Mouse (Mus musculus) embryonic facial prominence, embryonic 15.5 days (tissue): ENCODE results near the gene Hist1h1a. TPM values are rescaled to one million over a fixed set of nuclear protein-coding genes. Genes with fewer than 3 reads are reported as not detected.
A peak's percentile ranks its signal among the peaks of the same experiment; 100 is the strongest.

Source experiments
- ATAC-seq: fragments of 200-750 bp; cut with Nextera tagmentation; 2 replicates; pipeline ENCODE4 v1.8.0; 2017; ENCODE audit warnings: low read depth, moderate TSS enrichment; ENCODE audit not compliant: insufficient number of reproducible peaks, low FRiP score, low TSS enrichment
- H3K27ac ChIP-seq: fragments of 300-500 bp; sonication (generic); replicated peaks from 2 replicates; pipeline ENCODE4 v1.5.1; 2015; ENCODE audit warnings: mild to moderate bottlenecking, inconsistent platforms
- H3K27me3 ChIP-seq: fragments of 300-500 bp; sonication (generic); 2 replicates; pipeline ENCODE4 v1.6.1; 2015; ENCODE audit warnings: inconsistent platforms
- H3K36me3 ChIP-seq: fragments of 300-500 bp; sonication (generic); 2 replicates; pipeline ENCODE4 v1.6.1; 2015; ENCODE audit warnings: mild to moderate bottlenecking, inconsistent platforms
- H3K4me1 ChIP-seq: fragments of 300-500 bp; sonication (generic); 2 replicates; pipeline ENCODE4 v1.6.1; 2015; ENCODE audit warnings: inconsistent platforms
- H3K4me2 ChIP-seq: fragments of 300-500 bp; sonication (generic); replicated peaks from 2 replicates; pipeline ENCODE4 v1.6.1; 2015; ENCODE audit warnings: mild to moderate bottlenecking, inconsistent platforms
- H3K4me3 ChIP-seq: fragments of 300-500 bp; sonication (generic); replicated peaks from 2 replicates; pipeline ENCODE4 v1.5.1; 2015; ENCODE audit warnings: mild to moderate bottlenecking, inconsistent platforms
- H3K9ac ChIP-seq: fragments of 300-500 bp; sonication (generic); 2 replicates; pipeline ENCODE4 v1.6.1; 2015; ENCODE audit warnings: inconsistent platforms
- H3K9me3 ChIP-seq: fragments of 300-500 bp; sonication (generic); replicated peaks from 2 replicates; pipeline ENCODE4 v1.6.1; 2016; ENCODE audit warnings: inconsistent platforms
- WGBS: fragments of 180-500 bp; shearing (Covaris S2); methylation state at CpG from one replicate; pipeline ENCODE4 v1.1.7; 2015; 5-methylcytosine and 5-hydroxymethylcytosine counted together
- polyA plus RNA-seq: library from polyadenylated mRNA; unstranded; fragments of >200 nt; fragmentation: Nextera tagmentation; extraction: Ambion mirVana; gene quantifications from 2 replicates; pipeline ENCODE4 v1.2.1, GENCODE M21; 2015

The Hist1h1a gene
- polyA plus RNA-seq, 1 experiment from 2014 or later: 1.8 TPM

DNA sequence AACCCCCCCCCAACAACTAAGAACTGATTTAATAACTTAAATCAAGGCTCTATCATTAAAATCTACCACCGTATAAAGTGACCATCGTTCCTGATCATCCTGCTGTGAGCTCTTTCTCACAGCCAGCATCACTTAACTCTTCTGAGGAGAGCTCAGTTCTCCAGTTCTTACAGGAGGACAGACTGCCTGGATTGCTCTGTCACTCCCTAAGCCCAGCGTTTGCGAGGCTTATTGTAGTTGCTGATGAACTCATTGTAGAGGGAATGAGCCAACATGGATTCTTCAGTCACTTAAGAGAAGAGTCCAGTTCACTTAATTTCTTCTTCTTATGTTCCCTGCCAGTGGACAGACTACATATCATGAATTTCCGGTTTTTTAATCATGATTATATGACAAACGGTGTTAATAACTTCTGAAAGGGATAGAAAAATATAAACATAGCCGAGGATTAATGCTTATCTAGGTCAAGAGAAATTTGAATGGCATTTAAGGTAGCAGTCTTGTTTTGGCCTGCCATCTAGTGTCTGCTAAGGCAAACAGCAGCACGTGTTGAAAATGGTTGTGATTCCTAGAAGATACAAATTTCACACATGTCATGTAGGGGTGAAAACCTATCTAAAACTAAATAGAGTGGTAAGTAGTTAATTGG is 31.2 kb upstream of the Hist1h1a start:
- Histone ChIP-seq H3K27ac (no peak overlapping the region), H3K9me3 (no peaks in the 10 kb centered on the region), H3K4me2 (no peak overlapping the region), H3K9ac (no peak overlapping the region), H3K27me3 (no peaks in the 10 kb centered on the region), H3K4me1 (no peaks in the 10 kb centered on the region), H3K36me3 (no peaks in the 10 kb centered on the region), H3K4me3 (no peak overlapping the region)
- WGBS: 22% methylated on average over 8 of the region's 8 CpGs
- ATAC-seq: no peak

DNA sequence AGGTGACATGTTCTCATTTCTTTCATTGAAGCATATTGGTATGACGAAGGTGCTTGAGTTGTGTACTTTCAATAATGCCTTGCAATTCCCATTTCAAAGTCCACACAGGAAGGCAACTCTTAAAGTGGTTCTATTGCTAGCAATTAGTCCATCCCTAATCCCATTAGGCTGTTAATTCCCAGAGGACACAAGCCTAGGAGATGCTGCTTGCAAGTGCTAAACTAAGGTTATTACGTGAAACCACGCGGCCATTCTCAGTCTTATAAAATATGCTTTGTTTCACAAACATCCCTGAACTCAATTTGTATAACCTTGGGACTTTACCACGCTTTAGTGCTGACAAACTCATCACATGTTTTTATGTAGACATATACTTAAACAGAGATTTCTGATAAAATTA is 26.4 kb upstream of the Hist1h1a start:
- H3K9ac ChIP-seq: no peak overlapping the region
- no peak overlapping the region for H3K4me3 ChIP-seq
- H3K27ac ChIP-seq: no peak overlapping the region
- ATAC-seq: no peak
- WGBS: 84% methylated on average over 5 of the region's 5 CpGs
- peaks cover 13% of the 10 kb centered on the region; the same call in 1 of the 2 replicates for H3K4me1 ChIP-seq
- H3K9me3 ChIP-seq: no peaks in the 10 kb centered on the region
- no peak overlapping the region for H3K4me2 ChIP-seq
- H3K27me3 ChIP-seq: no peaks in the 10 kb centered on the region
- no peaks in the 10 kb centered on the region for H3K36me3 ChIP-seq

DNA sequence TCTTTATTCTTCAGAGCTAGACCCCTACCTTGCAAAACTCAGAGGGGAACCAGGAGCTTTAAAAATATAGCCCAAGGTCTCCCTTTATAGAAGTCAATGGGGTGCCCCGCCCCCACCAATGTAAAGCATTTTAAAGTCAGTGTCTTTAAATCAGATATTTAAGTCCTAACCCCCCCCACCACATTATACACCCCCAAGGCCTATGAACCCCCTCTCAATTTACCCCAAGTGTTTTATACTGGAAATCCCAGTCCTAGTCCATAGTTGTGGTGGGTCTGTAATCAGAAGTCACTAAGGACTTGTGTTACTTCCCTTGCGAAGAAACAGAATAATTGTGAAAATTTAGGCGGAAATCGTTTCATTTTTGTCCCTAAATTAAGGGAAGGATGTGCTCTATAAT is 25.4 kb upstream of the Hist1h1a start:
- 20% methylated on average over 4 of the region's 4 CpGs for WGBS
- no peaks in the 10 kb centered on the region for H3K36me3 ChIP-seq
- H3K9me3 ChIP-seq: no peaks in the 10 kb centered on the region
- peak overlapping the region; percentile 98 for H3K27ac ChIP-seq
- H3K4me1 ChIP-seq: peaks cover 13% of the 10 kb centered on the region; the same call in 1 of the 2 replicates
- no peak overlapping the region for H3K9ac ChIP-seq
- no peaks in the 10 kb centered on the region for H3K27me3 ChIP-seq
- H3K4me2 ChIP-seq: peak overlapping the region; percentile 96
- H3K4me3 ChIP-seq: peak overlapping the region; percentile 61
- no peak for ATAC-seq

DNA sequence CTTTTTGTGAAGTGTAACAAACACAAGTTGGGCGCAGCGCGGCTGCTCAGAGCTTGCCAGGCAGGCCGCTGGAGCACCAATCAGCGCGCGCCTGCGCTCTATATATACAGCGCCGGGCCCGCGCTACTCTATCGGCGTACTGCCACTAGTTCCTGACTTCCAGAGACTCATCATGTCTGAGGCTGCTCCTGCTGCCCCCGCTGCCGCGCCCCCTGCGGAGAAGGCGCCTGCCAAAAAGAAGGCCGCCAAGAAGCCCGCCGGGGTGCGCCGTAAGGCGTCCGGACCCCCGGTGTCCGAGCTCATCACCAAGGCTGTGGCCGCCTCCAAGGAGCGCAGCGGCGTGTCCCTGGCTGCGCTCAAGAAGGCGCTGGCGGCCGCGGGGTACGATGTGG is 24.8 kb upstream of the Hist1h1a start, which contains the start of gene Hist1h1c:
Gene Hist1h1c (plus strand): TSS at position 132 of the 392 bp plus-strand sequence.
- ATAC-seq: peak; percentile 94
- peak within 1 kb of the TSS; percentile 98 for H3K27ac ChIP-seq
- H3K4me2 ChIP-seq: peak within 1 kb of the TSS; percentile 96
- peak within 1 kb of the TSS; percentile 56 for H3K9ac ChIP-seq
- H3K27me3 ChIP-seq: no peaks in the 10 kb centered on the region
- 0% methylated on average over 38 of the region's 38 CpGs for WGBS
- peaks cover 13% of the 10 kb centered on the region; the same call in 1 of the 2 replicates for H3K4me1 ChIP-seq
- no peaks in the 10 kb centered on the region for H3K36me3 ChIP-seq
- H3K9me3 ChIP-seq: no peaks in the 10 kb centered on the region
- H3K4me3 ChIP-seq: peak within 1 kb of the TSS; percentile 61

DNA sequence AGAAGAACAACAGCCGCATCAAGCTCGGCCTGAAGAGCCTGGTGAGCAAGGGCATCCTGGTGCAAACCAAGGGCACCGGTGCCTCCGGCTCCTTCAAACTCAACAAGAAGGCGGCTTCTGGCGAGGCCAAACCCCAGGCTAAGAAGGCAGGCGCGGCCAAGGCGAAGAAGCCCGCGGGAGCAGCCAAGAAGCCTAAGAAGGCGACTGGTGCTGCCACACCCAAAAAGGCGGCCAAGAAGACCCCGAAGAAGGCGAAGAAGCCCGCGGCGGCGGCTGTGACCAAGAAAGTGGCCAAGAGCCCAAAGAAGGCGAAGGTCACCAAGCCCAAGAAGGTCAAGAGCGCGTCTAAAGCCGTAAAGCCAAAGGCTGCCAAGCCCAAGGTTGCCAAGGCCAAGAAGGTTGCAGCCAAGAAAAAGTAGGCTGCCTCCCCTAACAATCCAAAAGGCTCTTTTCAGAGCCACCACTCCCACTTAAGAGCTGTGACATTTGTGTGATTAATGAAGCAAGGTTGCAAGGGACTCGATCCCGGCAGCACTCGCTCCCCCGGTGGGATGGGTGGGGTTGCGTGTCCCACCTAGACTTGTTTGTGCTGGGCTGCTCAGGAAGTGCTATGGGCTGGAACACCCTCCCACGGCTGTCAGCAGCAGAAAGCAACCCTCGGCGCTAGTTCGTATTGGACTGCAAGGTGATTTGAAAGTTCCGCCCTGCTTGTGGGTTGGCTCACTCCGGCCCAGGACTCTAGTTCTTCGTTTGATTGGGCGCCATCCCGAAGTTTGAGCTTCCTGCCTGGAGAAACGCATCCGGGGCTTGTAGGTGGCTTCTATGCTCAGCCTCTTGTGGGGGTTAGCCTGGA is 24.2 kb upstream of the Hist1h1a start:
- H3K4me1 ChIP-seq: peaks cover 13% of the 10 kb centered on the region; the same call in 1 of the 2 replicates
- H3K27me3 ChIP-seq: no peaks in the 10 kb centered on the region
- H3K9me3 ChIP-seq: no peaks in the 10 kb centered on the region
- 0% methylated on average over 39 of the region's 39 CpGs for WGBS
- H3K27ac ChIP-seq: peak overlapping the region; percentile 98
- ATAC-seq: peak; percentile 90
- H3K9ac ChIP-seq: peak overlapping the region; percentile 56
- H3K36me3 ChIP-seq: no peaks in the 10 kb centered on the region
- H3K4me2 ChIP-seq: peak overlapping the region; percentile 96
- H3K4me3 ChIP-seq: peak overlapping the region; percentile 61

DNA sequence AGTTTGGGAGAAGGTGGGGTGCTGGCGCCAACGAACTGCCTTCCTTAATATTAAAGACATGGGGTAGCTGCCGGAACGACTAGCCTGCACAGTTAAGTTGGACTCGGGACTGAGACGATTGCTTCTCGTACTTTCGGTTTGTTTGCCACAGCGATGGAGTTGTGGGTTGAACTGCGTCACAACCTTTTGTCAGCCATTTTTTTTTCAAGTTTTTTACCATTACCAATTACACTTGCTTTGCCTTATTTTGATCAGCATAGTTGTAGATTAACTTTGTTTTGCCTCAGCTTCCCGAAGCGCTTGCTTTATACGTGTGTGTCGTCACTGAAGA is 23.6 kb upstream of the Hist1h1a start:
- peak overlapping the region; percentile 56 for H3K9ac ChIP-seq
- H3K27ac ChIP-seq: peak overlapping the region; percentile 98
- H3K4me2 ChIP-seq: peak overlapping the region; percentile 96
- H3K4me3 ChIP-seq: peak overlapping the region; percentile 61
- no peak; the same call in 1 of the 2 replicates for ATAC-seq
- no peaks in the 10 kb centered on the region for H3K9me3 ChIP-seq
- H3K36me3 ChIP-seq: no peaks in the 10 kb centered on the region
- under 1% methylated on average over 14 of the region's 14 CpGs for WGBS
- no peaks in the 10 kb centered on the region for H3K27me3 ChIP-seq
- peaks cover 13% of the 10 kb centered on the region; the same call in 1 of the 2 replicates for H3K4me1 ChIP-seq

GRCm38 (mm10) chr13:23740256-23740840 is 23.1 kb upstream of the Hist1h1a start:
- H3K27ac ChIP-seq: peak overlapping the region; percentile 98
- H3K9me3 ChIP-seq: no peaks in the 10 kb centered on the region
- peak overlapping the region; percentile 61 for H3K4me3 ChIP-seq
- 19% methylated on average over 13 of the region's 13 CpGs for WGBS
- H3K27me3 ChIP-seq: no peaks in the 10 kb centered on the region
- ATAC-seq: no peak
- H3K36me3 ChIP-seq: no peaks in the 10 kb centered on the region
- H3K9ac ChIP-seq: peak overlapping the region; percentile 56
- peaks cover 13% of the 10 kb centered on the region; the same call in 1 of the 2 replicates for H3K4me1 ChIP-seq
- peak overlapping the region; percentile 96 for H3K4me2 ChIP-seq

DNA sequence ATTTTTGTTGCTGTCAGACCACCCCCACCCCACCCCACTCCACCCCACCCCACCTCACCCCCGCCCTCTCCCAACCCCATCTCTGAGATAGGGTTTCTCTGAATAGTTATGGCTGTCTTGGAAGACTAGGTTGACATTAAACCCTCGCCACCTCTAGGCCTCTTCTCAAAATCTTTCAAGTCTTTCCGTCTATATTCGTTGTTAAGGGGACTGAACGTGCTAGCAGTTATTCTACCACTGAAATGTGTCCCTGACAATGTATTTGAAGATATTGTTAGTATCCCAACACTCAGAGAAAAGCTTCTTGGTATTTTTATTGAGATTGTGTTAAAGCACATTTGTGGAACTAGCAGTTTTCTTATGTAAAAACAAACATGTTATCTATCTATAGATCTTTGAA is 22.6 kb upstream of the Hist1h1a start:
- peaks cover 13% of the 10 kb centered on the region; the same call in 1 of the 2 replicates for H3K4me1 ChIP-seq
- H3K36me3 ChIP-seq: no peaks in the 10 kb centered on the region
- no peaks in the 10 kb centered on the region for H3K9me3 ChIP-seq
- ATAC-seq: no peak
- no peak overlapping the region for H3K27ac ChIP-seq
- no peak overlapping the region for H3K4me3 ChIP-seq
- H3K27me3 ChIP-seq: no peaks in the 10 kb centered on the region
- peak overlapping the region; percentile 96 for H3K4me2 ChIP-seq
- H3K9ac ChIP-seq: no peak overlapping the region
- 57% methylated on average over 5 of the region's 5 CpGs for WGBS

DNA sequence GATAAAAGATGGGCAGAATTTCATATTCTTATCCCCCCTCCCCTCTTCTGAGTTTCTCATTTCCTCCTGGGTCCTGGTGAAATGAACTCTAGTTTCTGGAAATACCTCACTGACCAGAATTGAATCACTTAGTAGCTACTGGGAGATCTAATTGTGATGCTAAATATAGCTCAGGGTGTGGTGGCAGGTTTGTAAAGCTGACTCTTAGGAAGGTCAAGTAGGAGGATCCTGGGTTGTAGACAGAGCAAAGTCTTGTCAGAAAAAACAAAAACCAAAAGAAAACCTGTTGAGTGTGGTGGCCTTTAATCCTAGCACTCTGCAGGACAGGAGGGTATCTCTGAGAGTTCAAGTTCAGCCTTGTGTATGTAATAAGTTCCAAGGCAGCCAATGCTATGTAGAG is 21.5 kb upstream of the Hist1h1a start:
- Histone ChIP-seq H3K27me3 (no peaks in the 10 kb centered on the region), H3K4me1 (peaks cover 14% of the 10 kb centered on the region; the same call in 1 of the 2 replicates), H3K36me3 (no peaks in the 10 kb centered on the region), H3K9me3 (no peaks in the 10 kb centered on the region), H3K4me3 (no peak overlapping the region), H3K9ac (no peak overlapping the region), H3K27ac (no peak overlapping the region), H3K4me2 (no peak overlapping the region)
- ATAC-seq: no peak

DNA sequence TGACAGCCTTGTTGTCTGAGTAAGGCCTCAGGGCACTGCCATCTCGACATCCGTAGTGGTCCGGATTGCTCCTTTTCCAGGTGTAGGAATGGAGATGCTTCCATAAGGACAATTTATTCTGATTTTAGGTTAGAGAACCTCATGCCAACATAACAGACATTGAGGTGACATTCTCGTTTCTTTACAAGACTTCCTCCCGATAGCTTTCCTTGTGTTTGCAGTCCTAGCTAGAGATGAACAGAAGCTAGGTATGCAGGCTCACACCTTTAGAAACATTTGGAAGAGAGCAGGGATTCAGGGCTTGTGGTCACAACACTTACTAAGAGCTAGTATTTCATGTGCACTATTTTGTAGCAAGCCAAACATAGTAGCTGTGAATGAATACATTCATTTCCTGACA is 20.3 kb upstream of the Hist1h1a start:
- no peak overlapping the region for H3K4me3 ChIP-seq
- H3K27ac ChIP-seq: no peak overlapping the region; the same call in 1 of the 2 replicates
- H3K4me1 ChIP-seq: peaks cover 22% of the 10 kb centered on the region
- no peaks in the 10 kb centered on the region for H3K36me3 ChIP-seq
- H3K27me3 ChIP-seq: no peaks in the 10 kb centered on the region
- ATAC-seq: no peak
- no peak overlapping the region for H3K4me2 ChIP-seq
- H3K9ac ChIP-seq: no peak overlapping the region
- WGBS: 65% methylated on average over 5 of the region's 5 CpGs
- H3K9me3 ChIP-seq: no peaks in the 10 kb centered on the region

GRCm38 (mm10) chr13:23743963-23744362 is 19.5 kb upstream of the Hist1h1a start:
- Histone ChIP-seq H3K4me1 (peaks cover 27% of the 10 kb centered on the region), H3K4me3 (peak overlapping the region; percentile 43), H3K36me3 (no peaks in the 10 kb centered on the region), H3K27ac (no peak overlapping the region), H3K9me3 (no peaks in the 10 kb centered on the region), H3K27me3 (no peaks in the 10 kb centered on the region), H3K4me2 (peak overlapping the region; percentile 52), H3K9ac (no peak overlapping the region)
- 31% methylated on average over 4 of the region's 4 CpGs for WGBS
- no peak for ATAC-seq
